Mouse (Mus musculus) A20 (cell line): ENCODE results near the gene Ptges.

ENCODE experiments used
- DNase-seq: peaks from one replicate; pipeline ENCODE4 v3.0.0-alpha.2; 2011; ENCODE audit warnings: low read depth, low spot score

Ptges gene

DNA sequence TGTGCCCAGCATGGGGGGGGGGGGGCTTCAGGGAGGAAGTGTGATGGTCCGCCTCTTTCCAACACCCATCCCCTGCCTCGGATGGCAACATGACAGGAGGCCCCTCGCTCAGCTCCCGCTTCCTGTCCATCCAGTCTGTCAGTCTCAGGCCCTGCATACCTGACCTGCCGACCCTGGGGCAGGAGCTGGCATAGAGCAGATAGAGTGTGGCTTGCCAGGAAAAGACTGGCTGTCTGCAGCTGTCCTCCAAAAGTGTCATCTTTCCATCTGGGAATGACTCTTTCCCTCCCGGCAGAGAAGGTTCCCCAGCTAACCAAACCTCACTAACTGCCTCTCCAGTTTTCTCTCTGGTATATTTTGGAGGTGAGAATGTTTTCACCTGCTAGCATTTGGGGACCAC is 79.1 kb downstream of the Ptges start:
- DNase-seq: no peak

DNA sequence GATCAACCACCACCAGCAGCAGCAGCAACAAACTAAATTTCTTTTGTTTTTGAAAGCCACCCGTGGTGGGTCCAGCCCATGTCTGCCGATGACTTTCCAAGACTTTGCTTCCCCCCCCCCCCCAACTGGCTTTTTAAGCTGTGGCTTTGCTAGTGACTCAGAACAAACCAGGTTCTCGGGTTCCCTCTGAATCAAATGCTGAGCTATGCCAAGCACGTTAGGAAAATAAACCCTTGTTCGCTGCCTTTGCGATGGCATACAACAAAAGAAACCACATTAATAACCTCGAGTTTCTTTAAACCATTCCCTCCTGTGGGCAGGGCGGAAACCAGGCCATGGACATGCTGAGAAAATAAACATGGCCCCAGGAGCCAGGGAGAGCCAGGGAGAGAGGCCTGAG is 81.5 kb downstream of the Ptges start:
- DNase-seq: no peak

DNA sequence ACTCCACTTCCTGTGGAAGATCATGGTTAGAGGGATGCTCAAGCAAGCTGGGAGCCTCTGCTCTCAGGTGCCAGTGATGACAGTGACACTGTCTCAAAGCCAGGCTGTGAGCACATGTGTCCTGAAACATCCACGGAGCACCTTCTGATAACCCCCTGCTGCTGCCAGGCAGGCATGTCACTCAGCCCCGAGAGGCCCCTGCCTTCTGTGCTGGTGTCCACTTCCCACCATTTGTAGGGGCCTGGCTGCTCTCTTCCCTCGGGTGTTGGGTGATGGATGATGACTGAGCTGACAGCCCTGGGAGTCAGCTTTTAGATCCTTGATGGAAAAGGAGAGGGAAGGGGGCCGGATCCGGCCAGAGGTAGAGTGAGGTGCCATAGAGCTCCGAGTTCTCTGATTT is 82.9 kb downstream of the Ptges start:
- DNase-seq: no peak

- no peak for DNase-seq
Observed at GRCm38 (mm10) chr2:30846236-30846635, 83.4 kb downstream of the Ptges start.

DNA sequence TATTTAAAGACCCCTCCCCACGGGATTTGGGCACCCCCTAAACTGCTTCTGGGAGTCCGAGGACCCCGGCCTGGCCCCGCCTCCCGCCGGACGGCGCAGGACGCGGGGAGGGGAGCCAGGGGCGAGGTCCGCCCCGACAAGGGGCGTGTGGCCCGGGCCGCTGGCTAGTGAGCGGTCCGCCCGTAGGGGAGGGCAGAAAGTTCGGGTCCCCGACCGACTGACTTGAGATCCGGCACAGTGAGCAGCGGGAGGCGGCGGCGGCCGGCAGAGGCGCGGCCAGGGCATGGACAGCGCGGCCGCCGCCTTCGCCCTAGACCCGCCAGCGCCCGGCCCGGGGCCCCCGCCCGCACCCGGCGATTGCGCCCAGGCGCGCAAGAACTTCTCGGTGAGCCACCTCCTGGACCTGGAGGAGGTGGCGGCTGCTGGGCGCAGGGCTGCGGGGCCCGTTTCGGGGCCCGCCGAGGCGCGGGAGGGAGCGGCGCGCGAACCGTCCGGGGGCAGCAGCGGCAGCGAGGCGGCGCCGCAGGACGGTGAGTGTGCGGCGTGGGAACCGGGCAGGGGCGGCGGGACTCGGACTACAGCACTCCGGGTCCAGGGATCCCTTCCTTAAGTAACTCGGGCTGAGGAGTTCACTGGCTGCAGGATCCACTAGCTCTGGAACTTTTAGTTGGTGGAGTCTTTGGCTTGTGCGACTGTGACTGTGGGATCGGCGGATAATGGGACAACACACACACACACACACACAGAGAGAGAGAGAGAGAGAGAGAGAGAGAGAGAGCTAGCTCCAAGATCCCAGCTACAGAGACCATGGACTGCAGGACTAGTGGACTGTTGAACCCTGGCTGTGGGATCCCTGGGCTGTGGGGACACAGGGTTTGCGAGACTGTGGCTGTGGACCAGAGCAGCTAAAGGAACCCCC is 84.3 kb downstream of the Ptges start:
- no peak for DNase-seq

GRCm38 (mm10) chr2:30842615-30843014 is 87.0 kb downstream of the Ptges start:
- DNase-seq: no peak
